Mouse (Mus musculus): ENCODE data around the gene Tbc1d22a. TPM values are rescaled to one million over a fixed set of nuclear protein-coding genes. Genes with fewer than 3 reads are reported as not detected.

The Tbc1d22a gene
- polyA plus RNA-seq, 1 experiment from 2014 or later: 16.6 TPM

- Histone ChIP-seq H3K4me3 (ENCODE audit: low read length) (no peak overlapping the region), H3K36me3 (ENCODE audit: insufficient read depth, low read length) (no peaks in the 10 kb centered on the region), H3K4me2 (replicated peaks; ENCODE audit: low read depth, low read length) (no peak overlapping the region), H3K9ac (replicated peaks; ENCODE audit: low read length) (no peak overlapping the region), H3K27ac (ENCODE audit: low read length) (no peak overlapping the region), H3K9me3 (ENCODE audit: low read length) (no peaks in the 10 kb centered on the region), H3K4me1 (ENCODE audit: insufficient read depth, low read length) (0 out of 2 replicates have a peak, but pooled peaks cover 3% of the 10 kb centered on the region), H3K27me3 (ENCODE audit: insufficient read depth, low read length) (no peaks in the 10 kb centered on the region)
- ATAC-seq (ENCODE audit: low FRiP score, low TSS enrichment): no peak
- 71% methylated on average over 11 of the region's 11 CpGs for WGBS
Observed at GRCm38 (mm10) chr15:86229623-86230022, 15.4 kb downstream of the Tbc1d22a start.

- Histone ChIP-seq H3K9me3 (ENCODE audit: low read length) (no peaks in the 10 kb centered on the region), H3K27me3 (ENCODE audit: insufficient read depth, low read length) (no peaks in the 10 kb centered on the region), H3K9ac (replicated peaks; ENCODE audit: low read length) (no peak overlapping the region), H3K36me3 (ENCODE audit: insufficient read depth, low read length) (peaks cover 7% of the 10 kb centered on the region), H3K4me1 (ENCODE audit: insufficient read depth, low read length) (0 out of 2 replicates have a peak, but pooled peaks cover 3% of the 10 kb centered on the region), H3K27ac (ENCODE audit: low read length) (no peak overlapping the region), H3K4me2 (replicated peaks; ENCODE audit: low read depth, low read length) (no peak overlapping the region), H3K4me3 (ENCODE audit: low read length) (no peak overlapping the region)
- 92% methylated on average over 1 of the region's 1 CpGs for WGBS
- ATAC-seq (ENCODE audit: low FRiP score, low TSS enrichment): no peak
Observed at GRCm38 (mm10) chr15:86231170-86231569, 16.9 kb downstream of the Tbc1d22a start.

- Histone ChIP-seq H3K4me3 (ENCODE audit: low read length) (no peak overlapping the region), H3K27me3 (ENCODE audit: insufficient read depth, low read length) (no peaks in the 10 kb centered on the region), H3K9ac (replicated peaks; ENCODE audit: low read length) (no peak overlapping the region), H3K4me1 (ENCODE audit: insufficient read depth, low read length) (0 out of 2 replicates have a peak, but pooled peaks cover 3% of the 10 kb centered on the region), H3K9me3 (ENCODE audit: low read length) (no peaks in the 10 kb centered on the region), H3K36me3 (ENCODE audit: insufficient read depth, low read length) (peaks cover 7% of the 10 kb centered on the region), H3K4me2 (replicated peaks; ENCODE audit: low read depth, low read length) (no peak overlapping the region), H3K27ac (ENCODE audit: low read length) (no peak overlapping the region)
- 53% methylated on average over 7 of the region's 7 CpGs for WGBS
- no peak for ATAC-seq (ENCODE audit: low FRiP score, low TSS enrichment)
Observed at GRCm38 (mm10) chr15:86231831-86232512, 17.7 kb downstream of the Tbc1d22a start.

GRCm38 (mm10) chr15:86234001-86234400 lies 19.7 kb downstream of the Tbc1d22a start:
- H3K9me3 ChIP-seq (ENCODE audit: low read length): no peaks in the 10 kb centered on the region
- H3K27me3 ChIP-seq (ENCODE audit: insufficient read depth, low read length): no peaks in the 10 kb centered on the region
- WGBS: 92% methylated on average over 5 of the region's 5 CpGs
- no peak for ATAC-seq (ENCODE audit: low FRiP score, low TSS enrichment)
- H3K9ac ChIP-seq (replicated peaks; ENCODE audit: low read length): no peak overlapping the region
- H3K36me3 ChIP-seq (ENCODE audit: insufficient read depth, low read length): peaks cover 12% of the 10 kb centered on the region
- no peak overlapping the region for H3K27ac ChIP-seq (ENCODE audit: low read length)
- H3K4me1 ChIP-seq (ENCODE audit: insufficient read depth, low read length): no peaks in the 10 kb centered on the region
- no peak overlapping the region for H3K4me3 ChIP-seq (ENCODE audit: low read length)
- no peak overlapping the region for H3K4me2 ChIP-seq (replicated peaks; ENCODE audit: low read depth, low read length)

- no peaks in the 10 kb centered on the region for H3K27me3 ChIP-seq (ENCODE audit: insufficient read depth, low read length)
- no peaks in the 10 kb centered on the region for H3K9me3 ChIP-seq (ENCODE audit: low read length)
- H3K4me2 ChIP-seq (replicated peaks; ENCODE audit: low read depth, low read length): no peak overlapping the region
- no peak overlapping the region for H3K27ac ChIP-seq (ENCODE audit: low read length)
- H3K9ac ChIP-seq (replicated peaks; ENCODE audit: low read length): no peak overlapping the region
- ATAC-seq (ENCODE audit: low FRiP score, low TSS enrichment): no peak
- H3K4me3 ChIP-seq (ENCODE audit: low read length): no peak overlapping the region
- peaks cover 12% of the 10 kb centered on the region for H3K36me3 ChIP-seq (ENCODE audit: insufficient read depth, low read length)
- 84% methylated on average over 22 of the region's 22 CpGs for WGBS
- H3K4me1 ChIP-seq (ENCODE audit: insufficient read depth, low read length): no peaks in the 10 kb centered on the region
Observed at GRCm38 (mm10) chr15:86234517-86235441, 20.5 kb downstream of the Tbc1d22a start.

GRCm38 (mm10) chr15:86236252-86236651 lies 22.0 kb downstream of the Tbc1d22a start:
- Histone ChIP-seq H3K36me3 (ENCODE audit: insufficient read depth, low read length) (peaks cover 12% of the 10 kb centered on the region), H3K4me1 (ENCODE audit: insufficient read depth, low read length) (no peaks in the 10 kb centered on the region), H3K27me3 (ENCODE audit: insufficient read depth, low read length) (no peaks in the 10 kb centered on the region), H3K4me3 (ENCODE audit: low read length) (no peak overlapping the region), H3K9ac (replicated peaks; ENCODE audit: low read length) (no peak overlapping the region), H3K27ac (ENCODE audit: low read length) (no peak overlapping the region), H3K4me2 (replicated peaks; ENCODE audit: low read depth, low read length) (no peak overlapping the region), H3K9me3 (ENCODE audit: low read length) (no peaks in the 10 kb centered on the region)
- ATAC-seq (ENCODE audit: low FRiP score, low TSS enrichment): no peak
- 33% methylated on average over 4 of the region's 4 CpGs for WGBS

- Histone ChIP-seq H3K4me2 (replicated peaks; ENCODE audit: low read depth, low read length) (no peak overlapping the region), H3K4me3 (ENCODE audit: low read length) (no peak overlapping the region), H3K9me3 (ENCODE audit: low read length) (no peaks in the 10 kb centered on the region), H3K36me3 (ENCODE audit: insufficient read depth, low read length) (peaks cover 14% of the 10 kb centered on the region), H3K27me3 (ENCODE audit: insufficient read depth, low read length) (no peaks in the 10 kb centered on the region), H3K4me1 (ENCODE audit: insufficient read depth, low read length) (no peaks in the 10 kb centered on the region), H3K9ac (replicated peaks; ENCODE audit: low read length) (no peak overlapping the region), H3K27ac (ENCODE audit: low read length) (no peak overlapping the region)
- WGBS: 93% methylated on average over 3 of the region's 3 CpGs
- no peak for ATAC-seq (ENCODE audit: low FRiP score, low TSS enrichment)
Observed at GRCm38 (mm10) chr15:86238076-86238475, 23.8 kb downstream of the Tbc1d22a start.

- Histone ChIP-seq H3K27ac (ENCODE audit: low read length) (no peak overlapping the region), H3K4me1 (ENCODE audit: insufficient read depth, low read length) (no peaks in the 10 kb centered on the region), H3K9me3 (ENCODE audit: low read length) (no peaks in the 10 kb centered on the region), H3K4me2 (replicated peaks; ENCODE audit: low read depth, low read length) (no peak overlapping the region), H3K36me3 (ENCODE audit: insufficient read depth, low read length) (peaks cover 14% of the 10 kb centered on the region), H3K27me3 (ENCODE audit: insufficient read depth, low read length) (no peaks in the 10 kb centered on the region), H3K4me3 (ENCODE audit: low read length) (no peak overlapping the region), H3K9ac (replicated peaks; ENCODE audit: low read length) (no peak overlapping the region)
- 87% methylated on average over 6 of the region's 6 CpGs for WGBS
- no peak for ATAC-seq (ENCODE audit: low FRiP score, low TSS enrichment)
Observed at GRCm38 (mm10) chr15:86239068-86239467, 24.8 kb downstream of the Tbc1d22a start.

- Histone ChIP-seq H3K9me3 (ENCODE audit: low read length) (no peaks in the 10 kb centered on the region), H3K4me3 (ENCODE audit: low read length) (no peak overlapping the region), H3K36me3 (ENCODE audit: insufficient read depth, low read length) (peaks cover 14% of the 10 kb centered on the region), H3K9ac (replicated peaks; ENCODE audit: low read length) (no peak overlapping the region), H3K27me3 (ENCODE audit: insufficient read depth, low read length) (no peaks in the 10 kb centered on the region), H3K27ac (ENCODE audit: low read length) (no peak overlapping the region), H3K4me2 (replicated peaks; ENCODE audit: low read depth, low read length) (no peak overlapping the region), H3K4me1 (ENCODE audit: insufficient read depth, low read length) (no peaks in the 10 kb centered on the region)
- peak; percentile 47; the same call in 1 of the 2 replicates for ATAC-seq (ENCODE audit: low FRiP score, low TSS enrichment)
- WGBS: 30% methylated on average over 10 of the region's 10 CpGs
Observed at GRCm38 (mm10) chr15:86239801-86240200, 25.5 kb downstream of the Tbc1d22a start.

GRCm38 (mm10) chr15:86243708-86244107 lies 29.4 kb downstream of the Tbc1d22a start:
- H3K27me3 ChIP-seq (ENCODE audit: insufficient read depth, low read length): no peaks in the 10 kb centered on the region
- no peak overlapping the region for H3K9ac ChIP-seq (replicated peaks; ENCODE audit: low read length)
- ATAC-seq (ENCODE audit: low FRiP score, low TSS enrichment): no peak
- H3K9me3 ChIP-seq (ENCODE audit: low read length): no peaks in the 10 kb centered on the region
- H3K4me3 ChIP-seq (ENCODE audit: low read length): no peak overlapping the region
- H3K4me1 ChIP-seq (ENCODE audit: insufficient read depth, low read length): no peaks in the 10 kb centered on the region
- 0 out of 2 replicates have a peak, but pooled peaks cover 2% of the 10 kb centered on the region for H3K36me3 ChIP-seq (ENCODE audit: insufficient read depth, low read length)
- H3K4me2 ChIP-seq (replicated peaks; ENCODE audit: low read depth, low read length): no peak overlapping the region
- WGBS: 45% methylated on average over 8 of the region's 8 CpGs
- no peak overlapping the region for H3K27ac ChIP-seq (ENCODE audit: low read length)

Data from kidney, embryonic 16.5 days (tissue).